Mouse (Mus musculus): ENCODE results near the gene Lgmn. TPM values are rescaled to one million over a fixed set of nuclear protein-coding genes. Genes with fewer than 3 reads are reported as not detected.

Gene Lgmn
- polyA plus RNA-seq, 1 experiment: 40.6 TPM

DNA sequence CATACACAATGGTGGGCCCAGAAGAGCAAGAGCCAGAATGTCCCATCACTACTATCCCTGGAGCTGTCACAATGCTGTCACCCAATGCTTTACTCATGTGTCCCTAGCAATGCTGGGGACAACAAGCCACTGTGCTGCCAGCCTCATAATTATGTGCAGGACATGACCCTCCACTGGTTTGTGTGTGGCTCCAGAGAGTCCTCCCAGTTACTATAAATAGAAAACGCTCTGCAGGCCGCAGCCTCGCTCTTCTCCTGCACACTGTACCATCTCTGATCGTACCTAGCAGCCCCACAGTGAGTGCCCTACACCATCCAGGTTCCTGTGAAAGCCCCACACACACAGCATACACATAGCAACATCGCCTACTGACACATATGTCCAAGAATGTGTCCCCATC is 1.7 kb downstream of the Lgmn start:
- no peaks in the 10 kb centered on the region for H3K9me3 ChIP-seq
- H3K36me3 ChIP-seq (replicated peaks; ENCODE audit: low read length): peaks cover 15% of the 10 kb centered on the region
- peaks cover 2% of the 10 kb centered on the region for H3K27me3 ChIP-seq (replicated peaks)
- TF ChIP-seq GATA1 (IDR thresholded peaks at IDR 0.05; ENCODE audit: borderline replicate concordance, low read length): no peak
- peak overlapping the region; percentile 93 for H3K4me3 ChIP-seq (replicated peaks)
- peaks cover 53% of the 10 kb centered on the region for H3K4me1 ChIP-seq

DNA sequence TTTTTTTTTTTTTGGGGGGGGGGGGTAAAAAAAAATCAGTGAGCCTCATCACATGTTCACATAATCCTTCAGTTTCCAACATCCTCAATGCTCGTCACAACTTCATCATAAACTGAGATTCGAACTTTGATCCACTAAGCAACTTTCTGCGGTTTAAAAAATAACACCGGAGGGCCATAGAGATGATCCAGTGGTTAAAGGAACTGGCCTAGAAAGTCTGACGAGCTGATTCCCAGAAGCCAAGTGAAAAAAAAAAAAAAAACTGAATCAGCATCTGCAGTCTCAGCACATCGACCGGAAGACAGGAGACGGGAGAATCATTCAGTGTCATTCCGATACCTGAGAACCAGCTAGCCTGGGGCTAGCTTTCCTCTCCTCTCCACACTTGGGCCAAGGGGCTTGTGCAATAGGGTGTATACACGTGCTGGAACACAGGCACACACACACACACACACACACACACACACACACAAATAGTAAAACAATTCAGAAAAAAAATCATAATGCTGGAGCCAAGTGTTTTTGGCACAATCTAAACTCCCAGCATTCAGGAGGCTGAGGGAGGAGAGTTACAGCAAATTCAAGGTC is 2.6 kb downstream of the Lgmn start:
- Histone ChIP-seq H3K36me3 (replicated peaks; ENCODE audit: low read length) (peaks cover 24% of the 10 kb centered on the region), H3K4me1 (peaks cover 54% of the 10 kb centered on the region), H3K4me3 (replicated peaks) (peak overlapping the region; percentile 71), H3K9me3 (no peaks in the 10 kb centered on the region), H3K27me3 (replicated peaks) (no peaks in the 10 kb centered on the region)
- TF ChIP-seq FLI1 (IDR thresholded peaks at IDR 0.05; ENCODE audit: low read length) (no peak), GATA1 (IDR thresholded peaks at IDR 0.05; ENCODE audit: borderline replicate concordance, low read length) (no peak)

DNA sequence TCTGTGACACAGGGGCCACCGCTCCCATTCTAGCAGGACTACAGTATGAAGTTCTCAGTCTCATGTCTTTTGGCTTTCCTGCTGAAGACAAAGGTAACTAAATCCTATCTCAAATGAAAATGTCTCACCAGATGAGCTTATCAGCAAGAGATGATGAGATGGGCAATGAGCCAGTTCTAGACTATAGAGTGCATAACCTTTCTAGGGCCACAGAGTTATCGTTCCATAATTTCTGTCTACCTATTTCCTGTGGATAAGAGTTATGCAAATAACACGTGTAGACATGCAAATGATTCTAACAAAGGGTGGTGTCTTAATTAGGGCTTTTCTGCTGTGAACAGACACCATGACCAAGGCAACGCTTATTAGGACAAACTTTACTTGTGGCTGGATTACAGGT is 5.5 kb downstream of the Lgmn start:
- Histone ChIP-seq H3K4me3 (replicated peaks) (no peak overlapping the region), H3K9me3 (no peaks in the 10 kb centered on the region), H3K27me3 (replicated peaks) (no peaks in the 10 kb centered on the region), H3K4me1 (peaks cover 56% of the 10 kb centered on the region), H3K36me3 (replicated peaks; ENCODE audit: low read length) (peaks cover 27% of the 10 kb centered on the region)
- TF ChIP-seq GATA1 (IDR thresholded peaks at IDR 0.05; ENCODE audit: borderline replicate concordance, low read length) (no peak), FLI1 (IDR thresholded peaks at IDR 0.05; ENCODE audit: low read length) (no peak)

DNA sequence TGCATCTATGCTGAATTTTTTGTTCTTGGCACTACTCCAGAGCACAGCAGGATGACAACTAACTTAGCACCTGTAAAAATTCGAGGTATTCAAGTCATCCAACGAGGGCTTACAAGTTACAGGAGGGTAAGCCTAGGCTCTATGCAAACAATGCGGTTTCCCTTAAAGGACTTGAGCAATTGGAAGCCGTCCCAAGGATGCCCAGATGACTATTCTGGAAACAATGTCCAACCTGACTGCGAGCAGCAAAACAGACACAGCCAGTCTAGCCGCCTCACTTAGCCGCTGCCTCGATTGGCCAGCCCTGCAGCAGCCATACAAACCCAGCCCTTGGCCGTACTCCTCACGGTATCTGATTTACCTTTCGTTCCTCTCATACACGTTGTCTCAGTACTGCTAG is 7.4 kb downstream of the Lgmn start:
- Histone ChIP-seq H3K27me3 (replicated peaks) (no peaks in the 10 kb centered on the region), H3K36me3 (replicated peaks; ENCODE audit: low read length) (peaks cover 27% of the 10 kb centered on the region), H3K4me1 (peaks cover 44% of the 10 kb centered on the region), H3K9me3 (no peaks in the 10 kb centered on the region), H3K4me3 (replicated peaks) (no peak overlapping the region)
- TF ChIP-seq FLI1 (IDR thresholded peaks at IDR 0.05; ENCODE audit: low read length) (no peak), GATA1 (IDR thresholded peaks at IDR 0.05; ENCODE audit: borderline replicate concordance, low read length) (no peak)

DNA sequence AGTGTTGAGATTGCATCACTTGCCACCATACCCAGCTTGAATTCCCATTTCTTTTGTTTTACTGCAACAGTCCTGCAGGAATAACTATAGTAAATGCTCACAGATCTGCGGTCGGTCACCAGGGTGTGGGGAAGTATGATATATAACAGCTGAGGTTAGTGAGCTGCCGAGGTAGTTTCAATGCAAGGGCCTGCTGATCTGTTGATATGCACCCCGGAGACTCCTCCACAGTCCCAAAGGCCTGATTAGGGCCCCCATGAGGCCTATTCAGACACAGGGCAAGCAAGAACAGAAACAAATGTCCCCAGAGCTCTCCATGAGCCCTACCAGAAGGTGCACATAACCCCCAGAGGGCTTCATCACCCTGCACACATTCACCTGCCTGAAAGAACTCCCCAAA is 9.4 kb downstream of the Lgmn start:
- Histone ChIP-seq H3K9me3 (no peaks in the 10 kb centered on the region), H3K4me1 (peaks cover 56% of the 10 kb centered on the region), H3K4me3 (replicated peaks) (no peak overlapping the region), H3K36me3 (replicated peaks; ENCODE audit: low read length) (peaks cover 28% of the 10 kb centered on the region), H3K27me3 (replicated peaks) (no peaks in the 10 kb centered on the region)
- no peak for TF ChIP-seq GATA1 (IDR thresholded peaks at IDR 0.05; ENCODE audit: borderline replicate concordance, low read length)
- TF ChIP-seq FLI1 (IDR thresholded peaks at IDR 0.05; ENCODE audit: low read length): no peak

DNA sequence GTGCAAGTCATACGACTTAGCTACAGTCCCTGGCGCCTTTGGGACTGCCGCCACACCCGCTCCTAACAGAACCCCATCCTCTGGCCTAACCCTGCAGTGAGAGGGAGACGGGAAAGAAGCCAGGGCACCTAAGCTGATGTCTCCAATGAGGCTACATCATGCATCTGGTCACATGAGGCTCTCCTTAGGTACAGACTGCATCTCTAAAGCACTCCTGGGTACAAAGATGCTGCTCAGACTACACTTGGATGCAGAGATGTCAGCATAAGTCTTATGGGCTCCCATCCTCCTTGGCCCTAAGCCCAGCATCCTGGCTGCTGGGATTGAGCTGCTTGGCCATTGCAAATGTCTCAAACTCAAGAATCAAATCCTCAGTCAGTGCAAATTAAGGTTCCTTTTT is 10.0 kb downstream of the Lgmn start:
- Histone ChIP-seq H3K4me3 (replicated peaks) (peak overlapping the region; percentile 57), H3K27me3 (replicated peaks) (no peaks in the 10 kb centered on the region), H3K36me3 (replicated peaks; ENCODE audit: low read length) (peaks cover 34% of the 10 kb centered on the region), H3K9me3 (no peaks in the 10 kb centered on the region), H3K4me1 (peaks cover 61% of the 10 kb centered on the region)
- no peak for TF ChIP-seq GATA1 (IDR thresholded peaks at IDR 0.05; ENCODE audit: borderline replicate concordance, low read length)
- TF ChIP-seq FLI1 (IDR thresholded peaks at IDR 0.05; ENCODE audit: low read length): no peak

DNA sequence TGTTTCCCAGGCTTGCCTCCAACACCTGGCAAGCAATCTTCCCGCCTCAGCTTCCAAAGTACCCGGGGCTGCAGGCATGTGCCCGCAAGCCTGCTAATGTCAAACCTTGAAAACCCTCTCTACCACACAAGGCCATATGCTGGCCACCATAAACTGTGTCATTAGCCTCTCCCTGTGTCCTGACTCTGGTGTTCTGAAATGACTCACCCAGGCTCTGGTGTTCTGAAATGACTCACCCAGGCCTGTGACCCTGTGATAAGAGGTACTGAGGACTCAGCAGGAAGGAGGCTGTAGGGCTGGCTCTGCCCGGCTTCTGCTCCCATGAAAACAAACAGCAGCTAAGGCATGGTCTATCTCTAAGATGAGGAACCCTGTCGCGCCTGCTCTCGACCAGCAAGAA is 13.3 kb downstream of the Lgmn start:
- peaks cover 64% of the 10 kb centered on the region for H3K4me1 ChIP-seq
- peaks cover 34% of the 10 kb centered on the region for H3K36me3 ChIP-seq (replicated peaks; ENCODE audit: low read length)
- TF ChIP-seq GATA1 (IDR thresholded peaks at IDR 0.05; ENCODE audit: borderline replicate concordance, low read length) (peak; percentile 49; the same call in 1 of the 3 replicates), FLI1 (IDR thresholded peaks at IDR 0.05; ENCODE audit: low read length) (no peak)

DNA sequence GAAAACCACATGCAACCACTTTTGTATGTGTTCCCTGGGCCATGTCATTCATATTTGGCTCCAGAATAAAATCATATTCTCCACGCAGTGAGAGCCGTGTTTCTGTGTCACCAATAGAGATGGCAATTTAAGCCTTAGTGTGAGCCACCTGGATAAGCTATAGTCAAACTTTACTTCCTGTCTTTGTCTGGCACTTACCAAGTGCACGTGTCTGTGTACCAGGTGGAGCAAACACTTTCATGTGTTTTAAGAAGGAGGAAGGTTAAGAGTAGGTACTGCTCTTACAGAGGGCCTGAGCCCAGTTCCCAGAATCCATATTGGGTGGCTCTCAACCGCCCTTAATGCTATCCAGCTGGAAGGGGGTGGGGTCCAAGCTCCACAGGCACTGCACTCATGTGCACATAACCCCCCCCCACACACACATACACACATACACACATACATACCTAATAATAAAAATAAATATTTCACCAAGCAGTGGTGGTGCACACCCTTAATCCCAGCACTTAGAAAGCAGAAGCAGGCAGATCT is 14.5 kb downstream of the Lgmn start:
- Histone ChIP-seq H3K9me3 (no peaks in the 10 kb centered on the region), H3K36me3 (replicated peaks; ENCODE audit: low read length) (peaks cover 38% of the 10 kb centered on the region), H3K27me3 (replicated peaks) (no peaks in the 10 kb centered on the region), H3K4me1 (peaks cover 68% of the 10 kb centered on the region), H3K4me3 (replicated peaks) (no peak overlapping the region)
- TF ChIP-seq GATA1 (IDR thresholded peaks at IDR 0.05; ENCODE audit: borderline replicate concordance, low read length) (no peak), FLI1 (IDR thresholded peaks at IDR 0.05; ENCODE audit: low read length) (no peak)

More for the DNA sequence above, 13.3 kb downstream of the Lgmn start:
- Histone ChIP-seq H3K4me3 (replicated peaks) (peak overlapping the region; percentile 53), H3K27me3 (replicated peaks) (no peaks in the 10 kb centered on the region), H3K9me3 (no peaks in the 10 kb centered on the region)

DNA sequence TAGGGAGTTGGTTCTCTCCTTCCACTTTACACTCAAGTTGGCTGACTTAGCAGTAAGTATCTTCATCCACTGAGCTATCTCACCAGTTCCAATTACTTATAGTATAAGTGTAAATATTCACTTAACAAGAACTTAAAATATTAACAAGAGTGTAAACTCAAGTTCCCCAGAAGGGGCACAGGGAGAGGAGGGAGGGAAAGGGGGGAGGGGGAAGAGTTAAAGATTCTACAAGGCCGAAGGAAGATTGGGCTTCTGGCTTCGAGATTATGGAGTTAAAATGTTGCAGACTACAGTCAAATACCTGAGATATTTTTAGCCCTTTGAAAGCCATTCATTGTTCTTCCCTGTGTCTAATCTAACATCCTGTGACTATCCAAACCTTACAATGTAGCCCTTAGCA is 15.2 kb downstream of the Lgmn start:
- peaks cover 38% of the 10 kb centered on the region for H3K36me3 ChIP-seq (replicated peaks; ENCODE audit: low read length)
- no peak overlapping the region for H3K4me3 ChIP-seq (replicated peaks)
- H3K27me3 ChIP-seq (replicated peaks): no peaks in the 10 kb centered on the region
- TF ChIP-seq GATA1 (IDR thresholded peaks at IDR 0.05; ENCODE audit: borderline replicate concordance, low read length) (no peak), FLI1 (IDR thresholded peaks at IDR 0.05; ENCODE audit: low read length) (no peak)
- H3K9me3 ChIP-seq: no peaks in the 10 kb centered on the region
- H3K4me1 ChIP-seq: peaks cover 69% of the 10 kb centered on the region

DNA sequence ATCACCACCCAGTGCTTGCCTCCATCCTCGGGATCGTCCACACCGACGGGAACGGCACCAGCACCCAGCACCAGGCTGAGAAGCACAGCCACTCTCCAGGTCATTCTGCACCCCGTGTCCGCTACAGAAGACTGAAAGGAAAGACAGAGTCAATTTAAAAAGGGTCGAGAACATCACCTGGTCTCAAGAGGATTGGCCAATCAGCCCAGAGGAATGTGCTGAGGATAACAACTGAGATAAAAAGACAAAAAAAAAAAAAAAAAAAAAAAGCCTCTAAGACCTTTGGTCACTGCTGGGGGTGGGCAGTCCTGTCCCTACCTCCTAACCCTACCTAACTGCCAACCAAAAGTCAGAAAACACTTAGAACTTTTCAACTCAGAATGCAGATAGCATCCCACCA is 16.0 kb downstream of the Lgmn start:
- peaks cover 38% of the 10 kb centered on the region for H3K36me3 ChIP-seq (replicated peaks; ENCODE audit: low read length)
- peaks cover 71% of the 10 kb centered on the region for H3K4me1 ChIP-seq
- no peak overlapping the region for H3K4me3 ChIP-seq (replicated peaks)
- no peaks in the 10 kb centered on the region for H3K27me3 ChIP-seq (replicated peaks)
- no peaks in the 10 kb centered on the region for H3K9me3 ChIP-seq
- no peak for TF ChIP-seq FLI1 (IDR thresholded peaks at IDR 0.05; ENCODE audit: low read length)
- TF ChIP-seq GATA1 (IDR thresholded peaks at IDR 0.05; ENCODE audit: borderline replicate concordance, low read length): no peak
